Mouse (Mus musculus) lung, postnatal 0 days (tissue): Measurements from ENCODE around the gene A530016L24Rik. TPM values are rescaled to one million over a fixed set of nuclear protein-coding genes. Genes with fewer than 3 reads are reported as not detected.

Experiments
- ATAC-seq: fragments of 200-750 bp; cut with Nextera tagmentation; 2 replicates; pipeline ENCODE4 v1.8.0; 2017; ENCODE audit warnings: moderate library complexity
- DNase-seq: peaks from one replicate; pipeline ENCODE4 v3.0.0-alpha.2; 2016; ENCODE audit warnings: low spot score
- H3K27ac ChIP-seq: fragments of 300-500 bp; sonication (generic); 2 replicates; pipeline ENCODE4 v1.5.1; 2014; ENCODE audit warnings: antibody characterized with exemption, mild to moderate bottlenecking, low read length, mixed read lengths
- H3K27me3 ChIP-seq: fragments of 300-500 bp; sonication (generic); replicated peaks from 2 replicates; pipeline ENCODE4 v1.6.1; 2014; ENCODE audit warnings: low read length, mixed read lengths; ENCODE audit not compliant: insufficient read depth
- H3K36me3 ChIP-seq: fragments of 300-500 bp; sonication (generic); 2 replicates; pipeline ENCODE4 v1.6.1; 2014; ENCODE audit warnings: low read length, mixed read lengths; ENCODE audit not compliant: insufficient read depth
- H3K4me1 ChIP-seq: fragments of 300-500 bp; sonication (generic); 2 replicates; pipeline ENCODE4 v1.6.1; 2014; ENCODE audit warnings: antibody characterized with exemption, low read depth, low read length, mixed read lengths; ENCODE audit not compliant: insufficient read depth
- H3K4me2 ChIP-seq: fragments of 300-500 bp; sonication (generic); replicated peaks from 2 replicates; pipeline ENCODE4 v1.6.1; 2014; ENCODE audit warnings: low read depth, mild to moderate bottlenecking, low read length, moderate library complexity, mixed read lengths
- H3K4me3 ChIP-seq: fragments of 300-500 bp; sonication (generic); 2 replicates; pipeline ENCODE4 v1.5.1; 2014; ENCODE audit warnings: low read depth, low read length
- H3K9ac ChIP-seq: fragments of 300-500 bp; sonication (generic); replicated peaks from 2 replicates; pipeline ENCODE4 v1.6.1; 2014; ENCODE audit warnings: low read depth, mild to moderate bottlenecking
- H3K9me3 ChIP-seq: fragments of 300-500 bp; sonication (generic); 2 replicates; pipeline ENCODE4 v1.6.1; 2016; ENCODE audit warnings: low read length, mixed read lengths
- CTCF ChIP-seq: IDR thresholded peaks from 2 replicates; pipeline ENCODE4 v1.5.1; 2016; ENCODE audit warnings: antibody characterized with exemption, mild to moderate bottlenecking
- EP300 ChIP-seq: IDR thresholded peaks from 2 replicates; pipeline ENCODE4 v1.6.1; 2016; ENCODE audit warnings: antibody characterized with exemption, mild to moderate bottlenecking, control low read depth
- WGBS: fragments of 180-500 bp; shearing (Covaris S2); extraction: QIAGEN DNeasy Blood & Tissue Kit; methylation state at CpG from one replicate; pipeline ENCODE4 v1.1.7; 2014; 5-methylcytosine and 5-hydroxymethylcytosine counted together
- polyA plus RNA-seq: library from polyadenylated mRNA; unstranded; fragments of >200 nt; fragmentation: Nextera tagmentation; extraction: Ambion mirVana; gene quantifications from 2 replicates; pipeline ENCODE4 v1.2.1, GENCODE M21; 2015

Gene A530016L24Rik
- 0.04 TPM in 1 of 2 replicates, not detected in the other for polyA plus RNA-seq

- ATAC-seq (no peak), DNase-seq (no peak)
- 91% methylated on average over 8 of the region's 8 CpGs for WGBS
- no peaks in the 10 kb centered on the region for H3K9me3 ChIP-seq
- TF ChIP-seq CTCF (no peak), EP300 (no peak)
- peaks cover 7% of the 10 kb centered on the region; the same call in 1 of the 2 replicates for H3K4me1 ChIP-seq
- H3K36me3 ChIP-seq = no peaks in the 10 kb centered on the region
- H3K9ac ChIP-seq = no peak within 1 kb of the TSS
- H3K4me3 ChIP-seq = no peak within 1 kb of the TSS
- H3K27me3 ChIP-seq = no peaks in the 10 kb centered on the region
- H3K27ac ChIP-seq = no peak within 1 kb of the TSS
- no peak within 1 kb of the TSS for H3K4me2 ChIP-seq
Measured at GRCm38 (mm10) chr12:112489134-112489533, at the start of gene A530016L24Rik. Gene A530016L24Rik, plus strand, starts transcription at chr12:112489448.

GRCm38 (mm10) chr12:112439993-112440392 is 49.3 kb upstream of the A530016L24Rik start:
- DNase-seq (no peak), ATAC-seq (no peak)
- Histone ChIP-seq H3K4me2 (no peak overlapping the region), H3K27ac (no peak overlapping the region), H3K27me3 (no peaks in the 10 kb centered on the region), H3K9me3 (no peaks in the 10 kb centered on the region), H3K9ac (no peak overlapping the region), H3K4me1 (no peaks in the 10 kb centered on the region), H3K4me3 (no peak overlapping the region), H3K36me3 (no peaks in the 10 kb centered on the region)
- TF ChIP-seq EP300 = no peak
- 42% methylated on average over 1 of the region's 1 CpGs for WGBS

- Histone ChIP-seq H3K4me1 (0 out of 2 replicates have a peak, but pooled peaks cover 4% of the 10 kb centered on the region), H3K27me3 (no peaks in the 10 kb centered on the region), H3K4me2 (no peak overlapping the region; the same call in 1 of the 2 replicates), H3K36me3 (no peaks in the 10 kb centered on the region), H3K27ac (peak overlapping the region; percentile 82), H3K4me3 (no peak overlapping the region), H3K9me3 (no peaks in the 10 kb centered on the region), H3K9ac (no peak overlapping the region)
- ATAC-seq (peak; percentile 84), DNase-seq (peak; percentile 69)
- peak; percentile 50 for TF ChIP-seq EP300
- TF ChIP-seq CTCF = no peak
- WGBS = 18% methylated on average over 18 of the region's 18 CpGs
Measured at GRCm38 (mm10) chr12:112449144-112449827, 40.0 kb upstream of the A530016L24Rik start.

GRCm38 (mm10) chr12:112449828-112450180 is 39.4 kb upstream of the A530016L24Rik start:
- no peaks in the 10 kb centered on the region for H3K9me3 ChIP-seq
- H3K4me2 ChIP-seq = no peak overlapping the region; the same call in 1 of the 2 replicates
- no peak overlapping the region for H3K4me3 ChIP-seq
- 36% methylated on average over 8 of the region's 8 CpGs for WGBS
- DNase-seq (peak; percentile 59), ATAC-seq (peak; percentile 83)
- peak overlapping the region; percentile 82 for H3K27ac ChIP-seq
- TF ChIP-seq EP300 = peak; percentile 38; the same call in 1 of the 2 replicates
- no peak for TF ChIP-seq CTCF
- no peaks in the 10 kb centered on the region for H3K36me3 ChIP-seq
- 0 out of 2 replicates have a peak, but pooled peaks cover 4% of the 10 kb centered on the region for H3K4me1 ChIP-seq
- H3K27me3 ChIP-seq = no peaks in the 10 kb centered on the region
- H3K9ac ChIP-seq = no peak overlapping the region

- H3K27ac ChIP-seq = no peak overlapping the region
- DNase-seq (peak; percentile 55), ATAC-seq (0 out of 2 replicates have a peak, but pooled peaks have one; percentile 6)
Measured at GRCm38 (mm10) chr12:112450883-112451282, 38.4 kb upstream of the A530016L24Rik start.

GRCm38 (mm10) chr12:112451381-112451780 is 37.9 kb upstream of the A530016L24Rik start:
- DNase-seq (no peak), ATAC-seq (no peak)
- Histone ChIP-seq H3K9me3 (no peaks in the 10 kb centered on the region), H3K27ac (no peak overlapping the region), H3K4me3 (no peak overlapping the region), H3K27me3 (no peaks in the 10 kb centered on the region), H3K36me3 (no peaks in the 10 kb centered on the region), H3K4me2 (no peak overlapping the region), H3K9ac (no peak overlapping the region), H3K4me1 (0 out of 2 replicates have a peak, but pooled peaks cover 4% of the 10 kb centered on the region)
- TF ChIP-seq CTCF (no peak), EP300 (no peak)
- 71% methylated on average over 1 of the region's 1 CpGs for WGBS

More at GRCm38 (mm10) chr12:112450883-112451282, 38.4 kb upstream of the A530016L24Rik start:
- no peaks in the 10 kb centered on the region for H3K36me3 ChIP-seq
- no peak overlapping the region for H3K4me2 ChIP-seq
- no peak overlapping the region for H3K4me3 ChIP-seq
- 0 out of 2 replicates have a peak, but pooled peaks cover 4% of the 10 kb centered on the region for H3K4me1 ChIP-seq
- WGBS = 29% methylated on average over 6 of the region's 6 CpGs
- H3K9me3 ChIP-seq = no peaks in the 10 kb centered on the region
- H3K9ac ChIP-seq = no peak overlapping the region
- TF ChIP-seq CTCF = peak; percentile 79
- TF ChIP-seq EP300 = no peak
- H3K27me3 ChIP-seq = no peaks in the 10 kb centered on the region
